Mouse (Mus musculus): ENCODE data around the gene Nptn. TPM values are rescaled to one million over a fixed set of nuclear protein-coding genes. Genes with fewer than 3 reads are reported as not detected.
A peak's percentile ranks its signal among the peaks of the same experiment; 100 is the strongest.

Nptn gene
- polyA plus RNA-seq (2012; rRNA removed) = 80.2 and 87.0 TPM in 2 replicates

DNA sequence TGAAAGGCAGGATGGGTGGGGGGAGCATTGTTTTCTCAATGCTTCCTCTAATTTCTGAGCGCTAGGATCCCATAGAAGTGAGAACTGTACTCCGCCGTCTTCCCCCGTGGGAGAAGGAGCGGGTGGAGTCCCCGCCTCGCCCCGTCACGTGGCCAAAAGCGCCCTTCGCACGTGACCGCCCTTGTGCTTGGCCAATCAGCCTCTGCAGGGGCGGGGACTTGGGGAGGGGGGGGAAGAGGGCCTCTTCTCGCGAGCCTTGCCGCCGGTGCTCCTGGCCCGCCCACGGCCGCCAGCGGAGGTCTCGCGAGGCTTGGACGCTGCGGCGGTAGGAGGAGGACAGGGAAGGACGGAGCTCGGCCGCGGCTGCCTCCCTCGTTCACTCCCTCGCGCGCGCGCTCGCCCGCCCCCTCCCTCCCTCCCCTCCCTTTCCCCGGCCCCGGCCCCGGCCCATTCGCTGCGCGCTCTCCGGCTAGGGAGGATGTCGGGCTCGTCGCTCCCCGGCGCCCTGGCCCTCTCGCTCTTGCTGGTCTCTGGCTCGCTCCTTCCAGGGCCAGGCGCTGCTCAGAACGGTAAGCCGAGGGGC lies at the start of gene Nptn:
Nptn (plus strand) TSS at position 283 of the 583 bp plus-strand sequence.
- H3K4me1 ChIP-seq (ENCODE audit: control insufficient read depth, insufficient read depth, low read length) = peaks cover 7% of the 10 kb centered on the region
- no peaks in the 10 kb centered on the region for H3K27me3 ChIP-seq (ENCODE audit: control insufficient read depth, insufficient read depth, low read length)
- no peak for TF ChIP-seq CTCF (IDR thresholded peaks at IDR 0.05; ENCODE audit: control insufficient read depth, insufficient read depth, insufficient replicate concordance, low read depth, low read length)
- peak; percentile 56 for TF ChIP-seq POLR2A (IDR thresholded peaks at IDR 0.05; ENCODE audit: control insufficient read depth, low read depth, low read length)
- no peaks in the 10 kb centered on the region for H3K36me3 ChIP-seq (ENCODE audit: control insufficient read depth, insufficient read depth, low read length)
- H3K4me3 ChIP-seq (ENCODE audit: control insufficient read depth, low read depth, low read length) = peak within 1 kb of the TSS; percentile 88
- peak within 1 kb of the TSS; percentile 84 for H3K27ac ChIP-seq (ENCODE audit: control insufficient read depth, insufficient read depth, low read depth, low read length)

GRCm38 (mm10) chr9:58533322-58533721 lies 48.7 kb upstream of the Nptn start:
- TF ChIP-seq CTCF (IDR thresholded peaks at IDR 0.05; ENCODE audit: control insufficient read depth, insufficient read depth, insufficient replicate concordance, low read depth, low read length) (no peak), POLR2A (IDR thresholded peaks at IDR 0.05; ENCODE audit: control insufficient read depth, low read depth, low read length) (no peak)
- Histone ChIP-seq H3K27me3 (ENCODE audit: control insufficient read depth, insufficient read depth, low read length) (no peaks in the 10 kb centered on the region), H3K36me3 (ENCODE audit: control insufficient read depth, insufficient read depth, low read length) (no peaks in the 10 kb centered on the region), H3K4me3 (ENCODE audit: control insufficient read depth, low read depth, low read length) (no peak overlapping the region), H3K27ac (ENCODE audit: control insufficient read depth, insufficient read depth, low read depth, low read length) (no peak overlapping the region), H3K4me1 (ENCODE audit: control insufficient read depth, insufficient read depth, low read length) (no peaks in the 10 kb centered on the region)

DNA sequence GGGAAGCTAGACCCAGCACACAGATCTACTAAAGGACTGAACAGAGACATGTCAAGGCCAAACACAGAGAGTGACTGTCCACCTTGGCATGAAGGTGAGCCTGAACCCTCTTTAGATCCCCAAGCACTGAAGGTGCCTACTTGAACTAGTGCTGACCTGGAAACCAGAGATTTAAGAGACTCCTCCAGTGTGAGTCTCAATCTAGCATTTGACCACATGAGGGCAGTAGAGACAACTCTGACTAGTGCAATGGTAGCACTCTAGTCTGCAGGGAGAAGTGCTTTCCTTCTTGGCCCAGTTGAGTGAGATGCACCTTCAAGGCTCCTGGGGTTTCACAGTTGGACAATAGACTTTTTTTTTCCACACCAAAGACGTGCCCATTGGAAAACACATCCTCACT lies 47.3 kb upstream of the Nptn start:
- no peak overlapping the region for H3K4me3 ChIP-seq (ENCODE audit: control insufficient read depth, low read depth, low read length)
- no peaks in the 10 kb centered on the region for H3K4me1 ChIP-seq (ENCODE audit: control insufficient read depth, insufficient read depth, low read length)
- no peaks in the 10 kb centered on the region for H3K36me3 ChIP-seq (ENCODE audit: control insufficient read depth, insufficient read depth, low read length)
- H3K27me3 ChIP-seq (ENCODE audit: control insufficient read depth, insufficient read depth, low read length) = no peaks in the 10 kb centered on the region
- TF ChIP-seq CTCF (IDR thresholded peaks at IDR 0.05; ENCODE audit: control insufficient read depth, insufficient read depth, insufficient replicate concordance, low read depth, low read length) (peak; percentile 28; the same call in 1 of the 2 replicates), POLR2A (IDR thresholded peaks at IDR 0.05; ENCODE audit: control insufficient read depth, low read depth, low read length) (no peak)
- no peak overlapping the region for H3K27ac ChIP-seq (ENCODE audit: control insufficient read depth, insufficient read depth, low read depth, low read length)

GRCm38 (mm10) chr9:58535447-58536134 lies 46.4 kb upstream of the Nptn start:
- Histone ChIP-seq H3K4me3 (ENCODE audit: control insufficient read depth, low read depth, low read length) (no peak overlapping the region), H3K27me3 (ENCODE audit: control insufficient read depth, insufficient read depth, low read length) (no peaks in the 10 kb centered on the region), H3K36me3 (ENCODE audit: control insufficient read depth, insufficient read depth, low read length) (no peaks in the 10 kb centered on the region), H3K4me1 (ENCODE audit: control insufficient read depth, insufficient read depth, low read length) (no peaks in the 10 kb centered on the region), H3K27ac (ENCODE audit: control insufficient read depth, insufficient read depth, low read depth, low read length) (no peak overlapping the region)
- TF ChIP-seq CTCF (IDR thresholded peaks at IDR 0.05; ENCODE audit: control insufficient read depth, insufficient read depth, insufficient replicate concordance, low read depth, low read length) = peak; percentile 62; the same call in 1 of the 2 replicates
- TF ChIP-seq POLR2A (IDR thresholded peaks at IDR 0.05; ENCODE audit: control insufficient read depth, low read depth, low read length) = no peak

- Histone ChIP-seq H3K27ac (ENCODE audit: control insufficient read depth, insufficient read depth, low read depth, low read length) (no peak overlapping the region), H3K4me3 (ENCODE audit: control insufficient read depth, low read depth, low read length) (no peak overlapping the region), H3K36me3 (ENCODE audit: control insufficient read depth, insufficient read depth, low read length) (no peaks in the 10 kb centered on the region), H3K27me3 (ENCODE audit: control insufficient read depth, insufficient read depth, low read length) (no peaks in the 10 kb centered on the region), H3K4me1 (ENCODE audit: control insufficient read depth, insufficient read depth, low read length) (no peaks in the 10 kb centered on the region)
- TF ChIP-seq POLR2A (IDR thresholded peaks at IDR 0.05; ENCODE audit: control insufficient read depth, low read depth, low read length) (no peak), CTCF (IDR thresholded peaks at IDR 0.05; ENCODE audit: control insufficient read depth, insufficient read depth, insufficient replicate concordance, low read depth, low read length) (no peak)
Measured at GRCm38 (mm10) chr9:58537774-58538173, 44.3 kb upstream of the Nptn start.

- no peak overlapping the region for H3K27ac ChIP-seq (ENCODE audit: control insufficient read depth, insufficient read depth, low read depth, low read length)
- H3K27me3 ChIP-seq (ENCODE audit: control insufficient read depth, insufficient read depth, low read length) = no peaks in the 10 kb centered on the region
- H3K4me1 ChIP-seq (ENCODE audit: control insufficient read depth, insufficient read depth, low read length) = no peaks in the 10 kb centered on the region
- TF ChIP-seq POLR2A (IDR thresholded peaks at IDR 0.05; ENCODE audit: control insufficient read depth, low read depth, low read length) = no peak
- peak; percentile 37; the same call in 1 of the 2 replicates for TF ChIP-seq CTCF (IDR thresholded peaks at IDR 0.05; ENCODE audit: control insufficient read depth, insufficient read depth, insufficient replicate concordance, low read depth, low read length)
- no peak overlapping the region for H3K4me3 ChIP-seq (ENCODE audit: control insufficient read depth, low read depth, low read length)
- no peaks in the 10 kb centered on the region for H3K36me3 ChIP-seq (ENCODE audit: control insufficient read depth, insufficient read depth, low read length)
Measured at GRCm38 (mm10) chr9:58539886-58540285, 42.2 kb upstream of the Nptn start.

- no peaks in the 10 kb centered on the region for H3K4me1 ChIP-seq (ENCODE audit: control insufficient read depth, insufficient read depth, low read length)
- H3K36me3 ChIP-seq (ENCODE audit: control insufficient read depth, insufficient read depth, low read length) = no peaks in the 10 kb centered on the region
- no peak overlapping the region for H3K27ac ChIP-seq (ENCODE audit: control insufficient read depth, insufficient read depth, low read depth, low read length)
- H3K27me3 ChIP-seq (ENCODE audit: control insufficient read depth, insufficient read depth, low read length) = no peaks in the 10 kb centered on the region
- TF ChIP-seq POLR2A (IDR thresholded peaks at IDR 0.05; ENCODE audit: control insufficient read depth, low read depth, low read length) = no peak
- TF ChIP-seq CTCF (IDR thresholded peaks at IDR 0.05; ENCODE audit: control insufficient read depth, insufficient read depth, insufficient replicate concordance, low read depth, low read length) = no peak
- H3K4me3 ChIP-seq (ENCODE audit: control insufficient read depth, low read depth, low read length) = no peak overlapping the region
Measured at GRCm38 (mm10) chr9:58541895-58542338, 40.1 kb upstream of the Nptn start.

Measured in testis, adult 2 months (tissue).